Mouse (Mus musculus) intestine, postnatal 0 days (tissue): Measurements from ENCODE around the gene Olfr222. TPM values are rescaled to one million over a fixed set of nuclear protein-coding genes. Genes with fewer than 3 reads are reported as not detected.

Experiments
- ATAC-seq: fragments of 200-750 bp; cut with Nextera tagmentation; 2 replicates; pipeline ENCODE4 v1.8.0; 2017; ENCODE audit warnings: mild to moderate bottlenecking, moderate TSS enrichment, moderate library complexity
- H3K27ac ChIP-seq: fragments of 300-500 bp; sonication (generic); 2 replicates; pipeline ENCODE4 v1.5.1; 2014; ENCODE audit warnings: mild to moderate bottlenecking, low read depth, low read length, moderate library complexity
- H3K27me3 ChIP-seq: fragments of 300-500 bp; sonication (generic); replicated peaks from 2 replicates; pipeline ENCODE4 v1.6.1; 2014; ENCODE audit warnings: low read length, mixed read lengths; ENCODE audit not compliant: control insufficient read depth, insufficient read depth
- H3K36me3 ChIP-seq: fragments of 300-500 bp; sonication (generic); 2 replicates; pipeline ENCODE4 v1.6.1; 2014; ENCODE audit warnings: mild to moderate bottlenecking, moderate library complexity; ENCODE audit not compliant: control insufficient read depth, insufficient read depth
- H3K4me1 ChIP-seq: fragments of 300-500 bp; sonication (generic); replicated peaks from 2 replicates; pipeline ENCODE4 v1.6.1; 2014; ENCODE audit warnings: antibody characterized with exemption, low read length, mixed read lengths; ENCODE audit not compliant: control insufficient read depth, insufficient read depth
- H3K4me2 ChIP-seq: fragments of 300-500 bp; sonication (generic); replicated peaks from 2 replicates; pipeline ENCODE4 v1.6.1; 2014; ENCODE audit warnings: low read depth, mild to moderate bottlenecking, moderate library complexity
- H3K4me3 ChIP-seq: fragments of 300-500 bp; sonication (generic); 2 replicates; pipeline ENCODE4 v1.5.1; 2014; ENCODE audit warnings: low read depth, low read length
- H3K9ac ChIP-seq: fragments of 300-500 bp; sonication (generic); 2 replicates; pipeline ENCODE4 v1.6.1; 2014; ENCODE audit warnings: mild to moderate bottlenecking, low read depth, low read length
- H3K9me3 ChIP-seq: fragments of 300-500 bp; sonication (generic); 2 replicates; pipeline ENCODE4 v1.6.1; 2016; ENCODE audit warnings: mixed run types; ENCODE audit not compliant: control insufficient read depth
- CTCF ChIP-seq: sonication (generic); IDR thresholded peaks from 2 replicates; pipeline ENCODE4 v1.5.1; 2016; ENCODE audit warnings: low read depth, mild to moderate bottlenecking, control low read depth, antibody characterized with exemption, moderate library complexity
- WGBS: fragments of 180-500 bp; shearing (Covaris S2); extraction: QIAGEN DNeasy Blood & Tissue Kit; methylation state at CpG from one replicate; pipeline ENCODE4 v1.1.7; 2014; 5-methylcytosine and 5-hydroxymethylcytosine counted together
- polyA plus RNA-seq: library from polyadenylated mRNA; unstranded; fragments of >200 nt; fragmentation: Nextera tagmentation; extraction: Ambion mirVana; gene quantifications from 2 replicates; pipeline ENCODE4 v1.2.1, GENCODE M21; 2015

Olfr222 gene
- polyA plus RNA-seq, 1 experiment from 2014 or later = not detected

DNA sequence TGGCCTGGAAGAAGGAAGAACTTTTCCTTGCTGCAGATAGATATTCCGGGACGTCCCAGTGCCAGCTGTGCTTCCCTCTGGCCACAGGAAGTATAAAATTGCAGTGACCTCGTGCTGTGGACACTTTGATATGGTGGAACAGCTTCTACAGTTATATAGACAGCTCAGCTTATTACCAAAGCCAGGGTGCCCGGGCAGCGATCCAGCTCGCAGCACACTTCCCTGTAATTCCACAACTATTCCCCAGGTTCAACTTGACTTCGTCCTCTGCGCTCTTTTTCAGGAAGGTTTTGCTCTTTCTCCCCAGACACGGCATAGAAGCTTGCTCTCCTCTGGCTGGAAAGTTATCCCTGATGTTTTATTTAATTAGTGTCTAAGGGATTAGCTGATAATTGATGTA lies 309 bp downstream of the Olfr222 start:
- no peak for ATAC-seq
- H3K9ac ChIP-seq = no peak overlapping the region
- no peak for TF ChIP-seq CTCF

DNA sequence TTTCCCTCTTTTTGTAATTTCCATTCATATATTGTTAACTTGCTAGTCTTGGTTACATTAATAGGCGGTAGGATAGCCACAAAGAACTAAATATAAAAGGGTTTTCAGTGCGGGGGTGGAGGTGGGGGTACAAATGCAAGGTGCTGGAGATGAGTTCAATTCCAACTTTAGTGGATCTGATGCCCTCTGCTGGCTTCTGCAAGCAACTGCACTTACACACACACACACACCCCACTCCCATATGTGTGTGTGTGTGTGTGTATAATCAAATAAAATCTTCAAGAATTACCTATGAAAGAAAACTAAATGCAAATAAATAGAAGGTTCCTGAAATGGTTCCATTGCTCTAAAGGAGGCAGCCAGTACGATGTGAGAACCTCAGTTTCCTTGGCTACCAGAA lies 6.7 kb downstream of the Olfr222 start:
- no peaks in the 10 kb centered on the region for H3K36me3 ChIP-seq
- no peaks in the 10 kb centered on the region for H3K9me3 ChIP-seq
- H3K4me2 ChIP-seq = no peak overlapping the region
- WGBS = 59% methylated on average over 3 of the region's 3 CpGs
- H3K4me1 ChIP-seq = no peaks in the 10 kb centered on the region
- no peak overlapping the region for H3K27ac ChIP-seq
- TF ChIP-seq CTCF = peak; percentile 70
- no peak for ATAC-seq
- H3K27me3 ChIP-seq = no peaks in the 10 kb centered on the region
- H3K4me3 ChIP-seq = no peak overlapping the region
- H3K9ac ChIP-seq = no peak overlapping the region

More for the DNA sequence above, 309 bp downstream of the Olfr222 start:
- H3K4me2 ChIP-seq = no peak overlapping the region
- H3K27ac ChIP-seq = no peak overlapping the region
- H3K9me3 ChIP-seq = no peaks in the 10 kb centered on the region
- H3K4me3 ChIP-seq = no peak overlapping the region
- no peaks in the 10 kb centered on the region for H3K4me1 ChIP-seq
- H3K27me3 ChIP-seq = peaks cover 4% of the 10 kb centered on the region; the same call in 1 of the 2 replicates
- 52% methylated on average over 9 of the region's 9 CpGs for WGBS
- H3K36me3 ChIP-seq = no peaks in the 10 kb centered on the region

GRCm38 (mm10) chr11:59562837-59563236 lies 13.2 kb downstream of the Olfr222 start:
- Histone ChIP-seq H3K4me3 (no peak overlapping the region), H3K9ac (no peak overlapping the region), H3K36me3 (no peaks in the 10 kb centered on the region), H3K27me3 (no peaks in the 10 kb centered on the region), H3K9me3 (no peaks in the 10 kb centered on the region), H3K27ac (no peak overlapping the region), H3K4me1 (no peaks in the 10 kb centered on the region), H3K4me2 (no peak overlapping the region)
- no peak for TF ChIP-seq CTCF
- no peak for ATAC-seq
- 72% methylated on average over 9 of the region's 9 CpGs for WGBS

DNA sequence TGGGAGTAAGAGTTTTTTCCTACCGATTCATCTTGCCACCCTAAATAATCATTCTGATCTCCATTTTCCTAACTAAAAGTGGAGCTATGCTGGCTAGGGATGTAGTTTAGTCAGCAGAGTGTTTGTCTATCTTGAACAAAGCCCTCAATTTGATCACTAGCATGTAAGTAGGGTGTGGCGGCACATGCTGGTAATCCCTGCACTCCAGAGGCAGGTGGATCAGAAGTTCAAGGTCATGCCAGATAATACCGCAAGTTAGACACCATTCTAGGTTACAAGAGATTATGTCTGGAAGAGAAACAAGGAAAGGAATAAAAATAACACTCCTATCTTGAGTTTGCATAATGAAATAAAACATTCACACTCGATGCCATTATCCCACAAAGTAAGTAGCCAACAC lies 13.7 kb downstream of the Olfr222 start:
- no peak overlapping the region for H3K9ac ChIP-seq
- no peaks in the 10 kb centered on the region for H3K36me3 ChIP-seq
- no peak overlapping the region for H3K27ac ChIP-seq
- WGBS = 85% methylated on average over 4 of the region's 4 CpGs
- no peaks in the 10 kb centered on the region for H3K27me3 ChIP-seq
- H3K4me3 ChIP-seq = no peak overlapping the region
- no peaks in the 10 kb centered on the region for H3K9me3 ChIP-seq
- no peaks in the 10 kb centered on the region for H3K4me1 ChIP-seq
- no peak for ATAC-seq
- no peak overlapping the region for H3K4me2 ChIP-seq
- no peak for TF ChIP-seq CTCF

DNA sequence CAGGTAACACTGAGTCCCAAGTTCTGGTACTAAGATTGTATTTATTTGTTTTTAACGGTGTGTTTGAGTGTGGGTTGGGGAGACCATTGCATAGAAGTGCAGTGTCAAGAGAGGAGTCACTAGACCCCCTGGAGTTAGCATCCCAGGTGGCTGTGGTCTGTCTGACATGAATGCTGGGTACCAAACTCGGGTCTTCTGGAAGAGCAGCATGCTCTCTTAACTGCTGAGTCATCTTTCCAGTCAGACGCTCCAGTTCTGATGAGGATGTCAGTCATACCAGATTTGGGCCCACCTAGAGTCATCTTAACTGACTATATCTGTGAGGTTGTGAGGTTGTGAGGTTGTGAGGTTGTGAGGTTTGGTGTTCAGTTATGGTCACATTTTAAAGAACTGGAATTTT lies 15.1 kb downstream of the Olfr222 start:
- ATAC-seq = no peak
- H3K36me3 ChIP-seq = no peaks in the 10 kb centered on the region
- no peak for TF ChIP-seq CTCF
- H3K27ac ChIP-seq = no peak overlapping the region
- H3K9me3 ChIP-seq = no peaks in the 10 kb centered on the region
- H3K4me3 ChIP-seq = no peak overlapping the region
- WGBS = 61% methylated on average over 3 of the region's 3 CpGs
- no peak overlapping the region for H3K4me2 ChIP-seq
- H3K27me3 ChIP-seq = no peaks in the 10 kb centered on the region
- H3K9ac ChIP-seq = no peak overlapping the region
- no peaks in the 10 kb centered on the region for H3K4me1 ChIP-seq

DNA sequence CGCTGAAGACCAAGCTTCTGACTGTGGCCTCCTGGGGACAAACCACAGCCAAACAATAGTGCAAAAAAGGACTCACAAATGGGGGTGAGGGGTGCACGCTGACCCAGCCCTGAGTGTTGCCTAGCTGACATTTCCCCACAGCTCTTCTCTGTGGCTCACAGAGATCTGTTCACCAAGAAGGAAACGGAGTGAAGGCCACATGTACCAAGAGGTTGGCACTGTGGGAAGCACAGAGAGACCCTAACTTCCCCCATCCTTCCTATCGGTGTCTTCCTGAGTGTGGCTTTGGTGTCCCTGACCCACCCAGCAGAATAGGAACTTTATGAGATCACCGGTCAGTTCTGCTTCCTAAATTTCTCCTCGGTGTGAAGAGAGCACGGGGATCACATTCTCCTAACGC lies 21.5 kb downstream of the Olfr222 start:
- Histone ChIP-seq H3K27ac (no peak overlapping the region), H3K4me3 (no peak overlapping the region), H3K27me3 (no peaks in the 10 kb centered on the region), H3K9ac (no peak overlapping the region), H3K36me3 (no peaks in the 10 kb centered on the region), H3K9me3 (no peaks in the 10 kb centered on the region), H3K4me2 (no peak overlapping the region), H3K4me1 (no peaks in the 10 kb centered on the region)
- 79% methylated on average over 8 of the region's 8 CpGs for WGBS
- no peak for TF ChIP-seq CTCF
- ATAC-seq = no peak

- H3K36me3 ChIP-seq = no peaks in the 10 kb centered on the region
- no peak overlapping the region for H3K9ac ChIP-seq
- no peak for ATAC-seq
- no peaks in the 10 kb centered on the region for H3K4me1 ChIP-seq
- WGBS = 93% methylated on average over 11 of the region's 11 CpGs
- no peak overlapping the region for H3K4me3 ChIP-seq
- no peak for TF ChIP-seq CTCF
- H3K27ac ChIP-seq = no peak overlapping the region
- H3K9me3 ChIP-seq = no peaks in the 10 kb centered on the region
- H3K27me3 ChIP-seq = no peaks in the 10 kb centered on the region
- no peak overlapping the region for H3K4me2 ChIP-seq
Measured at GRCm38 (mm10) chr11:59554127-59554526, 21.9 kb downstream of the Olfr222 start.
